Mouse (Mus musculus) left cerebral cortex, adult 11 months (tissue): ENCODE measurements around the gene Ube2l3.

Source experiments
- DNase-seq: peaks from one replicate; pipeline ENCODE4 v3.0.0; 2022; ENCODE audit warnings: low spot score

The Ube2l3 gene

GRCm38 (mm10) chr16:17146772-17147235 lies 55.6 kb downstream of the Ube2l3 start, which contains the start of gene Ccdc116:
TSS of gene Ccdc116 (minus strand) at chr16:17147229.
- peak; percentile 71 for DNase-seq

GRCm38 (mm10) chr16:17144339-17144738 lies 58.1 kb downstream of the Ube2l3 start, which contains the start of gene Ydjc:
TSS of gene Ydjc (plus strand) at chr16:17144621.
- no peak for DNase-seq

DNA sequence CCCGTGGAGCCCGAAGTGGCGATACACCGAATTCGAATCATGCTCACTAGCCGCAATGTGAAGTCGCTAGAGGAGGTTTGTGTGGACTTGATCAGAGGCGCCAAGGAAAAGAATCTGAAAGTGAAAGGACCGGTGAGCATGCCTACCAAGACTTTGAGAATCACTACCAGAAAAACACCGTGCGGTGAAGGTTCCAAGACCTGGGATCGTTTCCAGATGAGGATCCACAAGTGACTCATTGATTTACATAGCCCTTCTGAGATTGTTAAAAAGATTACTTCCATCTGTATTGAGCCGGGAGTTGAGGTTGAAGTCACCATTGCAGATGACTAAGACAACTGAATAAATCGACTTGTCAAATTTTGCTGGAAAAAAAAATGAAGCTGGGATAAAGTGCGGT lies 65.1 kb downstream of the Ube2l3 start:
- no peak for DNase-seq

GRCm38 (mm10) chr16:17132906-17133200 lies 69.6 kb downstream of the Ube2l3 start:
- DNase-seq: no peak

DNA sequence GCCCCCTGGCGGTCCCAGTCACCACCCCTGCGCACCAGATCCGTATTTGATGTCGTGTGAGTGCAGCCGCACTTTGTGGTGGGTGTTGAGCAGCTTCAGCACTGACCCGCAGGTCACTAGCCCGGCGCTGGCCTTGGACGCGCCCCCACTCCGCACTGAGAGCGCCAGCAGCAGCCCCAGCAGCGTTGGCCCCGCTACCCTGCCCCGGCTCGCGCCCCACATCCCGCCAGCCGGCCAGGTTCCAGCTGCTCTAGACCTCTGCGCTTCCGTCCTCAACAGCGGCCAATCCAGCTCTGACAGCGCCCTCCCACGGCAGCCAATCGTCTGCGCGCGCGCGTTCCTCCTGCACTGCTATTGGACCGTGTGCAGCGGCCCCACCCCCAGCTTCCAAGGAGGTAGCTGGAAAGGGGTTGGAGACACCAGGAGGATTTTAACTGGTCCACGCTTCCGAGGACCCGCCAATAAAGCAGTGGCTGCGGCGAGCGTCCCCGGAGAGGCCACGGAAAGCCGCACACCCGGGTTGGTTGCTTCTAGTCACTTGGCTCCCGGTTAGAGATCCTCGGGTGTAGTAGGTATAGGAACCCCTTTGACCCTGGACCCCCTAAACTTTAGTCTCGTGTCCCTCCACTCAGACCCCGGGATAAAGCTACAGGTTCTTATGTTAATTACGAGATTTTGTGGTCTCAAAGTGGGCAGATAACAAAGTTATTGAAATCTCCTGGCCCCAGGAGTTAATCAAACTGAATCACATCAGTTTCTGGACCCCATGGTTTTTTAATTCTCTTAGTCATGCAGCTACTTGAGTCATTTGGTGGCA lies 70.2 kb downstream of the Ube2l3 start, which contains the start of gene Sdf2l1:
TSS of gene Sdf2l1 (minus strand) at position 295 of the 817 bp plus-strand sequence.
- peak; percentile 97 for DNase-seq

- DNase-seq: no peak
Measured at GRCm38 (mm10) chr16:17131191-17132088, 71.0 kb downstream of the Ube2l3 start.

- no peak for DNase-seq
Measured at GRCm38 (mm10) chr16:17127292-17127691, 75.2 kb downstream of the Ube2l3 start.

- peak; percentile 44 for DNase-seq
Measured at GRCm38 (mm10) chr16:17124871-17125520, 77.5 kb downstream of the Ube2l3 start, which contains the start of gene 2610318N02Rik. TSS of gene 2610318N02Rik (minus strand) at chr16:17125167.

DNA sequence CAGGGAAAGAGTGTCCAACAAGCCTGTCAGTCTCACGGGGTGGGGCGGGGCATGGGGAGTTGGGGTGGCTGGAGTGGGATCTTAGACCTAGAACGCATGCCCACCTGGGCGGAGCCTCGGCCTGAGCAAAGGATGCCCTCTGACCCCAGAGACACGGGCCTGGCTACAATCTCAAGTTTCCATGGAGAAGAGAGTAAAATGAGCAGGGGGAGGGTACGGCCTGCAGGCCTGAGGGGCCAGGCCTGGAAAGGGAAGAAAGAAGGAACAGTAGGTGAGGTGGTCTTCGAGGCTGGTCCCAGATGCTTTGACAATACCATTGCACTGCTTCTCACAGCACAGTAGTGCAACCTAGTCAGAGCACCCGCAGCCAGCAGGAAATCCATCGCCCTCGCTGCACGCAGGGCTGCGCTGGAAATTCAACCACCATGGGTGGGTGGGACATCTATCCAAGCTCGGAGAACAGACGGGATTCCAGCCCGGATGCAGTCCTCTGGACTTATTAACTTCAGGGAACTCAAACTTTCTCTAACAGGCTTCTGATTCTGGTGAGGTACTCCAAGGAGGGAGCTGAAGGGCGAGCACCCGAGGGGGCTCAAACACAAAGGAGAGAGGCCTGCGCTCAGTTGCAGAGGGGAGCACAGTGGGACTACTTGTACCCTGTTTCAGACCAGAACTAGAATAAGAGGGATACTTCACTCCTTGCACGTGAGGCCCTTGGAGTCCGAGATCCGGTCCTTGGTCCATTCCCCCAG lies 78.2 kb downstream of the Ube2l3 start:
- no peak for DNase-seq

DNA sequence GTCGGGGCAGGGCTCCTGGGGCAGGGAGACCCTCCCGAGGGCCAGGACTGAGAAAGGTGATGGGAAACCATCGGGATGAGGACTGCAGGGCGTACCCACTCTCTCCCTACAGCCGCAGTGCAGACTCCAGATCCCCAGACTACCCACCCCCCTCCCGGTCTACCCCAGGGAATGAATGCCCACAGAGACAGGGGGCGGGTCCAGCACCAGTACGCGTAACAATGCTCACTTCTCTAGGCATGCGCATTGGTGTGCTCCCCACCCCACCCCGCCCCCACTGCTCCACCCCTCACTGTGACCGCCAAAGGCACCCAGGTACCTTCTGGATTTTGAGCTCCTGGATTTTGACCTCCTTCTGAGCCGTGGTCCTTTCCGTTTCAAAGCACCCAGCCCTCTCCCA lies 80.9 kb downstream of the Ube2l3 start:
- no peak for DNase-seq

DNA sequence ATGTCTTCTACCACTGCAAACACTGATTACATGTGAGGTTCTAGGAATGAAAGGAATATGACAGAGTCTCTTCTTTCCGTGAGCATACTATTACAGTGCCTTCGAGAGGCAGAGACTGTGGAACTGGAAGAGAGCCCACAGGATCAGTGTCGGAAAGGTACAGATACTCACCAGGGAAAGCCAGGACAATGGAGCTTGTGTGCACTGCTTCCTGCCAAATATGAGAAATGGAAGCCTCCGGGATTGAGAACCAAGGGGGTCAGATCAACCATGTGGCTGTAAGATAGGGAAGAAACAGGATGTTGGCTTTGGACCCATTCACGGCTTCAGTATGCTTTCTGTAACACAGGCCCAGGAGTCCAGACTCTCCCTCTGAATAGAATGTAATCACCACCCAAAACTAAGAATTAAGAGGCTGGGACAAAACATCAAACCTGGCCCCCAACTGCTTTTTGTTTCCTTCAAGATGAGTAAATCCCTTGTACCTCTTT lies 85.1 kb downstream of the Ube2l3 start:
- no peak for DNase-seq

GRCm38 (mm10) chr16:17110771-17111743 lies 91.4 kb downstream of the Ube2l3 start, which contains the start of gene Ppil2:
TSS of gene Ppil2 (minus strand) at chr16:17111257.
- DNase-seq: peak; percentile 67

DNA sequence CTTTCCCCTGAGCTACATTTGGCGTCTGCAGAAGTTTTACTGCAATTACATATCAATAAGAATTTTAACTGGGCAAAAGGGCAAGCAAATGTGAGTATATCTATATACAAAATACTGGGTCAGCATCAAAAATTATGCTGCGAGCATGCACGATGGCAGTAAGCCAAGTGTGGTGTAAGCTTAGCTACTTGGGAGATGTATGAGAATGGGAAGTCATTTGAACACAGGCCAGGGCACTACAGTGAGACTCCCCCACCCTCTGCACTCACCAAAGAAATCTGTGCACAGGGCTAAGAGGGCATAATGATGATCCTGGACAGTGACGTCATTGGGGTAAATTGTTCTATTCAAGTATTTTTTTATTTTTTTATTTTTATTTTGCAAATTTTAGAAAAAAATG lies 97.8 kb downstream of the Ube2l3 start:
- no peak for DNase-seq

DNA sequence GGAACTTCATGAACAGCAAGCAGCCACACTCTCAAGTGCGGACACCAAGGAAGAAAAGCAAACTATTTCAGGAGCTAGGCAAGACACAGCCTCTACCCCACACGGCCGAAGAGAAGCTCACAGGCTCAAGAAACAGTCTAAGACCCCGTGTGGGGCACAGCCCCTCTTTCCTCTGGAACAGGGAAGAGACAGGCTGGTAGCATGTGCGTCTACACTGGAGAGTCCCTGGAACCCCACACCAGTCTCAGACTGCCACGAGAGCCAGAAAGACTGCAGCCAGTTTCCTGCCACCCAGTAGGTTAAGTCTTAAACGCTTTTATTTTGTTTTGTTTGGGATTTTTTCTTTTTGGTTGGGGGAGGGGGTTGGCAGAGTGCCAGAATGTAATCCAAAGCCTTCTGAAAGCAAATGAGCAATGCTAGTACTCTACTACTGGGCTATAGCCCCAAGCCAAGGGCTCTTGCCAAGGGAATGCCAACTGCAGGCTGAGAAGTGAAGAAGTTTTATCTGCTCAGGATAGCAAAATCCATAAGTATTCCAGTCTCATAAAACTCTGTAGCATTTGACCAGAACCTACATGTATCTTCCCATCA lies 99.7 kb downstream of the Ube2l3 start:
- no peak for DNase-seq
